Comparison of ENCODE assay signal across 27 mouse cellular contexts in genomic region chrX:152701679-152702078, GRCm38 (mm10).
"Had no signal": no experiment of that assay in that cellular context is flagged by ENCODE, and none has a peak within 500 bp of the region (broad histone marks: within the 10 kb centered on the region; RNA-seq: fewer than 3 reads in every experiment).

No protein-coding gene starts in this region.

- H3K36me3 ChIP-seq: limb, embryonic 10.5 days; limb, embryonic 12.5 days; limb, embryonic 13.5 days; limb, embryonic 15.5 days; liver, embryonic 12.5 days; liver, embryonic 13.5 days; liver, embryonic 15.5 days; lung, embryonic 15.5 days; midbrain, embryonic 10.5 days; midbrain, embryonic 12.5 days; midbrain, embryonic 13.5 days; midbrain, embryonic 15.5 days had no signal

- H3K4me1 ChIP-seq: limb, embryonic 10.5 days; limb, embryonic 12.5 days; limb, embryonic 13.5 days; limb, embryonic 15.5 days; liver, embryonic 12.5 days; liver, embryonic 13.5 days; liver, embryonic 15.5 days; lung, embryonic 15.5 days; megakaryocyte, embryonic 14.5 days; midbrain, embryonic 10.5 days; midbrain, embryonic 12.5 days; midbrain, embryonic 13.5 days; midbrain, embryonic 15.5 days had no signal

- H3K27ac ChIP-seq: limb, embryonic 10.5 days; limb, embryonic 12.5 days; limb, embryonic 13.5 days; limb, embryonic 15.5 days; liver, embryonic 12.5 days; liver, embryonic 13.5 days; liver, embryonic 14.5 days; liver, embryonic 15.5 days; lung, embryonic 15.5 days; macrophage; midbrain, embryonic 10.5 days; midbrain, embryonic 12.5 days; midbrain, embryonic 13.5 days; midbrain, embryonic 15.5 days had no signal

- H3K9me3 ChIP-seq: limb, embryonic 10.5 days; limb, embryonic 12.5 days; limb, embryonic 13.5 days; limb, embryonic 15.5 days; liver, embryonic 12.5 days; liver, embryonic 13.5 days; liver, embryonic 15.5 days; lung, embryonic 15.5 days; megakaryocyte, embryonic 14.5 days; midbrain, embryonic 10.5 days; midbrain, embryonic 12.5 days; midbrain, embryonic 13.5 days; midbrain, embryonic 15.5 days had no signal

- H3K4me3 ChIP-seq: limb, embryonic 10.5 days; limb, embryonic 12.5 days; limb, embryonic 13.5 days; limb, embryonic 15.5 days; liver, embryonic 12.5 days; liver, embryonic 13.5 days; liver, embryonic 15.5 days; lung, embryonic 15.5 days; megakaryocyte, embryonic 14.5 days; midbrain, embryonic 10.5 days; midbrain, embryonic 12.5 days; midbrain, embryonic 13.5 days; midbrain, embryonic 15.5 days; myocyte had no signal

- DNase-seq: left cerebral cortex, postnatal 4 days; liver; liver, embryonic 13.5 days; liver, postnatal 0 days; lung, adult 18-20 months; lung, adult 2 months; lung, embryonic 14.5 days; lung, postnatal 10 days; lung, postnatal 14 days; lung, postnatal 36 days; lung, postnatal 4 days; midbrain, embryonic 14.5 days had no signal

- H3K27me3 ChIP-seq: liver, embryonic 13.5 days; liver, embryonic 15.5 days; lung, embryonic 15.5 days had no signal
